Mouse (Mus musculus): ENCODE data around the gene Helb.

Gene Helb

GRCm38 (mm10) chr10:120092548-120092947, 20.2 kb downstream of the Helb start:
- DNase-seq, result no peak

GRCm38 (mm10) chr10:120077850-120078249, 34.9 kb downstream of the Helb start:
- DNase-seq, result no peak

GRCm38 (mm10) chr10:120066319-120066718, 46.5 kb downstream of the Helb start:
- no peak for DNase-seq

GRCm38 (mm10) chr10:120064424-120064823, 48.4 kb downstream of the Helb start:
- DNase-seq, result peak; percentile 76 to 80

GRCm38 (mm10) chr10:120061238-120062130, 51.3 kb downstream of the Helb start:
- peak; percentile 52 to 60 for DNase-seq

GRCm38 (mm10) chr10:120060579-120061237, 52.1 kb downstream of the Helb start:
- DNase-seq, result no peak

GRCm38 (mm10) chr10:120044714-120045234, 68.0 kb downstream of the Helb start:
- no peak for DNase-seq

GRCm38 (mm10) chr10:120044237-120044636, 68.5 kb downstream of the Helb start:
- no peak for DNase-seq

- peak; percentile 28 to 42 for DNase-seq
These were observed 74.6 kb downstream of the Helb start for GRCm38 (mm10) chr10:120038194-120038593.

GRCm38 (mm10) chr10:120035824-120036223, 77.0 kb downstream of the Helb start:
- DNase-seq, result no peak

GRCm38 (mm10) chr10:120035211-120035733, 77.5 kb downstream of the Helb start:
- DNase-seq, result peak; percentile 48 to 49

GRCm38 (mm10) chr10:120033866-120034265, 78.9 kb downstream of the Helb start:
- peak; percentile 20 to 42 for DNase-seq

Data from cerebellum, postnatal 14 days (tissue).